Mouse (Mus musculus) cortical plate, adult 2 months (tissue): ENCODE results near the gene Grik4.

ENCODE experiments used
- CTCF ChIP-seq: fragments of 200-500 bp; IDR thresholded peaks from 2 replicates; pipeline ENCODE4 v1.5.1; 2011; ENCODE audit warnings: mild to moderate bottlenecking, control low read depth, low read length; ENCODE audit not compliant: insufficient read depth; ENCODE audit errors: extremely low read depth
- POLR2A ChIP-seq: fragments of 200-500 bp; IDR thresholded peaks from 2 replicates; pipeline ENCODE4 v1.6.1; 2011; ENCODE audit warnings: mild to moderate bottlenecking, low read length, control low read depth; ENCODE audit not compliant: insufficient read depth; ENCODE audit errors: extremely low read depth

- TF ChIP-seq CTCF (no peak), POLR2A (no peak)
Measured at GRCm38 (mm10) chr9:42838299-42838698, 106.0 kb downstream of the Grik4 start.
